Mouse (Mus musculus) hindbrain, embryonic 12.5 days (tissue): ENCODE results near the gene Gm572. TPM values are rescaled to one million over a fixed set of nuclear protein-coding genes. Genes with fewer than 3 reads are reported as not detected.

Source experiments
- ATAC-seq: fragments of 200-750 bp; cut with Nextera tagmentation; 2 replicates; pipeline ENCODE4 v1.8.0; 2017; ENCODE audit warnings: moderate TSS enrichment; ENCODE audit not compliant: low FRiP score
- H3K27ac ChIP-seq: fragments of 300-500 bp; sonication (generic); 2 replicates; pipeline ENCODE4 v1.5.1; 2016; ENCODE audit warnings: mild to moderate bottlenecking
- H3K27me3 ChIP-seq: fragments of 300-500 bp; sonication (generic); 2 replicates; pipeline ENCODE4 v1.6.1; 2016; ENCODE audit warnings: mild to moderate bottlenecking
- H3K36me3 ChIP-seq: fragments of 300-500 bp; sonication (generic); 2 replicates; pipeline ENCODE4 v1.6.1; 2016; ENCODE audit warnings: mild to moderate bottlenecking
- H3K4me1 ChIP-seq: fragments of 300-500 bp; sonication (generic); 2 replicates; pipeline ENCODE4 v1.6.1; 2016
- H3K4me2 ChIP-seq: fragments of 300-500 bp; sonication (generic); replicated peaks from 2 replicates; pipeline ENCODE4 v1.6.1; 2016; ENCODE audit warnings: mild to moderate bottlenecking
- H3K4me3 ChIP-seq: fragments of 300-500 bp; sonication (generic); 2 replicates; pipeline ENCODE4 v1.5.1; 2016; ENCODE audit warnings: mild to moderate bottlenecking
- H3K9ac ChIP-seq: fragments of 300-500 bp; sonication (generic); 2 replicates; pipeline ENCODE4 v1.6.1; 2016; ENCODE audit warnings: mild to moderate bottlenecking, moderate library complexity
- H3K9me3 ChIP-seq: fragments of 300-500 bp; sonication (generic); replicated peaks from 2 replicates; pipeline ENCODE4 v1.6.1; 2016; ENCODE audit warnings: mild to moderate bottlenecking
- WGBS: fragments of 180-500 bp; shearing (Covaris S2); methylation state at CpG from one replicate; pipeline ENCODE4 v1.1.7; 2016; 5-methylcytosine and 5-hydroxymethylcytosine counted together
- polyA plus RNA-seq: library from polyadenylated mRNA; unstranded; fragments of >200 nt; fragmentation: Nextera tagmentation; extraction: Ambion mirVana; gene quantifications from 2 replicates; pipeline ENCODE4 v1.2.1, GENCODE M21; 2016

Gm572 gene
- polyA plus RNA-seq, 1 experiment from 2014 or later: not detected

DNA sequence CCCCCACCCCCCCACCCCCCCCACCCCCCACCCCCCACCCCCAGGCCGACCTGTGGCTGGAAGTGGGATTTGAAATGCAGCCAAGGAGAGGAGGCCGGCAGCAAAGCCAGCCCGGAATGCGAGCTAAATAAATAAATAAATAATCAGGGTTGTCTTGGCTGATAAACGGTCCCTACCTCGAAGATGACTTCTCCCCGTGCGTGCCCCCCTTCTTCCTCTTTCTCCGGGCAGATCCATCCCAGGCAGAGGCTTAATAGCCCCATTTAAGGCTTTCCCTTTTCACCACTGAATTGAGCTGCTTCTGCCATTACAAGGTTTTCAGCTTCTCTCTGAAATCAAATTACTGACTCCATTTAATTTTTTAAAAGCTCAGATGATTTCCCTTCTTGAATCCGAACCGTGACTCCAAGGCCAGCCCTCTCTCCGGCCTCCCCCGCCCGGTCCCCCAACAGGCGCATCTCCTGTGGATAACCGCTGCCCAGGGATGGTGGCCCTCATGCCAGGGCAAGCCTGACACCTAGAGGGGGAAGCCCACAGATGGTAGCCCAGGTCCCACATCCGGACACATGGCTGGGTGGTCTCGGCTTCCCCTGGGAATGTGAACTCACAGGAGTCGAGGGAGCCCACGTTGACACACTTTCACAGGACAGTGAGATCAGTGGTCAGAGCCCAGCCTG is 34.0 kb downstream of the Gm572 start:
- H3K9me3 ChIP-seq: no peaks in the 10 kb centered on the region
- 47% methylated on average over 20 of the region's 20 CpGs for WGBS
- no peaks in the 10 kb centered on the region for H3K36me3 ChIP-seq
- no peak overlapping the region; the same call in 1 of the 2 replicates for H3K9ac ChIP-seq
- 0 out of 2 replicates have a peak overlapping the region, but pooled peaks have one; percentile 7 for H3K27ac ChIP-seq
- no peak overlapping the region for H3K4me2 ChIP-seq
- H3K4me3 ChIP-seq: no peak overlapping the region
- peaks cover 26% of the 10 kb centered on the region for H3K4me1 ChIP-seq
- ATAC-seq: peak; percentile 57; the same call in 1 of the 2 replicates
- H3K27me3 ChIP-seq: peaks cover 8% of the 10 kb centered on the region

DNA sequence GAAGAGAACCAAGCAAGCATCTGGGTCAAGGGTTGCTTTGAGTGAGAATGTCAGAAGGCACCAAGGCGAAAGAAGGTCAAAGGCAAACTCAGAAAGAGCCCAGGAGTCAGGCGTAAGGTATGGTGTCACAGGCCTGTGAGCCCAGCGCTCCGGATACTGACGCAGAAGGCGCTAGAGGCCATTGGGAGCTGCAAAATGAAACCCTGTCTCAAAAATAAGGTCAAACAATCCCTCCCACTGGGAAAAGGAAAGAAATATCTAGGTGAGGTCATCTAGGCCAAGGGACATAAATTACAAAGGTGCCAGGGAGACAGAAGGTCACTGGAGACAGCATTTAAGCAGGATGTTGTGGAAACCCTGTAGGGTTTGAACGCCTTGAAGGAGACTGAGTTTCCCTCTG is 35.0 kb downstream of the Gm572 start:
- Histone ChIP-seq H3K9ac (no peak overlapping the region), H3K4me2 (no peak overlapping the region), H3K9me3 (no peaks in the 10 kb centered on the region), H3K27ac (no peak overlapping the region), H3K36me3 (no peaks in the 10 kb centered on the region), H3K27me3 (peaks cover 8% of the 10 kb centered on the region), H3K4me3 (no peak overlapping the region), H3K4me1 (peaks cover 26% of the 10 kb centered on the region)
- 82% methylated on average over 7 of the region's 7 CpGs for WGBS
- no peak for ATAC-seq

DNA sequence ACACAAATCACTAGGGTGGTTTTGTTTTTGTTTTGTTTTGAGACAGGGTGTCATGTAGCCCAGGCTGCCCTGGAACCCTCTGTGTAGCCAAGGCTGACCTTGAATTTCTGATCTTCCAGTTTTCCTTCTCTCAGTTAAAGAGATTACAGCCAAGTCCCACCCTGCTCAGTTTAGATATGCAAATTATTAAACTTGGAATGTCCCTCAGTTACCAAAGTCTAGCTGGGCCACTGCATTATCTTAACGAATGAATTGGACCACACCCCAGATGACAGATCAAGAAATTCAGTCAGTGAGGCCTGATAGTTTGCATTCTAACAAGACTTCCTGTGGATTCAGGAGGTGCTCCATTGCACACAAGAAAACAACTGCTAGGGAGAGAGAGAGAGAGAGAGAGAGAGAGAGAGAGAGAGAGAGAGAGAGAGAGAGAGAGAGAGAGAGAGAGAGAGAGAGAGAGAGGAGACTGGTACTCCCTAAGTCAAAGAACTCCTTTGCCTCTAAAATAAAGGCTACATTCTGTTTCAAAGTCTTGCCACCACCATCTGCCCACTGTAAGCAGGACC is 37.5 kb downstream of the Gm572 start:
- no peak overlapping the region for H3K4me2 ChIP-seq
- no peak for ATAC-seq
- no peak overlapping the region for H3K4me3 ChIP-seq
- no peaks in the 10 kb centered on the region for H3K9me3 ChIP-seq
- 61% methylated on average over 1 of the region's 1 CpGs for WGBS
- H3K9ac ChIP-seq: no peak overlapping the region
- no peak overlapping the region for H3K27ac ChIP-seq
- H3K36me3 ChIP-seq: no peaks in the 10 kb centered on the region
- peaks cover 22% of the 10 kb centered on the region for H3K4me1 ChIP-seq
- H3K27me3 ChIP-seq: peaks cover 10% of the 10 kb centered on the region; the same call in 1 of the 2 replicates

DNA sequence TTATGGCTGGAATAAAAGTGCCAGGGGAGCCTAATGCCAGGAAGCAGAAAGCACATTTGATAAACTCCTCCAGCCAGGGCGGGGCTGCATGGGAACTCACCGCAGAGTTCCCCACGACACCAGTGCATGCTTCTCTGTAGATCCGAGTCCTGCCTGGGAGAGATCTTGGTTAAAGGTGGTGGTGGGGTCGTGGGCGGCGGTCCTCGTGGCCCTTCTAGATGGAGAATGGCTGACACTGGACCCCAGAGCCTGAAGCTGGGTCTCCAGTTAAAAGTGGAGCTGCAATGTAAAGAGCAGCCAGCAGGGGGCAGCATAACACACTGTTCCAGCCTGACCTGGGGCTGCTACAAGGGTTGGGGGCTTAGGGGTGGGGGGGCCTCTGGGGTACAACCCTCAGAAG is 38.3 kb downstream of the Gm572 start:
- no peak for ATAC-seq

DNA sequence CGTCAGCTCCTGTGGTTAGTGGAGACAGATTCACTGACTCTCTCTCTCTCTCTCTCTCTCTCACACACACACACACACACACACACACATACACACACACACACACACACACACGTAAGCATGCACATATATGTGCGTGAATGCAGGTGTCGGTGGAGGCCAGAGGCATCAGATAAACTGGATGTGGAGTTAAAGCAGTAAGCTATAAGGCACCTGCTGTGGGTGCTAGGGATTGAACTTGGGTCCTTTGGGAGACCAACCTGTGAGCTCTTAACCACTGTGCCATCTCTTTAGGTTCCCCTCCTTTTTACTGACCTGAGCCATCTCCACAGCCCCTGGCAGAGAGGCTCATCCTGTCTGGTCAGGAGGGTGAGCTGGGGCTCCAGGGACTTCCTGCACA is 39.8 kb downstream of the Gm572 start:
- peaks cover 29% of the 10 kb centered on the region for H3K27me3 ChIP-seq
- WGBS: 93% methylated on average over 4 of the region's 4 CpGs

More for the DNA sequence above, 38.3 kb downstream of the Gm572 start:
- Histone ChIP-seq H3K4me2 (no peak overlapping the region), H3K9me3 (no peaks in the 10 kb centered on the region), H3K36me3 (no peaks in the 10 kb centered on the region), H3K27ac (no peak overlapping the region), H3K27me3 (peaks cover 15% of the 10 kb centered on the region), H3K4me1 (peaks cover 20% of the 10 kb centered on the region), H3K4me3 (no peak overlapping the region), H3K9ac (no peak overlapping the region)
- WGBS: 23% methylated on average over 8 of the region's 8 CpGs

DNA sequence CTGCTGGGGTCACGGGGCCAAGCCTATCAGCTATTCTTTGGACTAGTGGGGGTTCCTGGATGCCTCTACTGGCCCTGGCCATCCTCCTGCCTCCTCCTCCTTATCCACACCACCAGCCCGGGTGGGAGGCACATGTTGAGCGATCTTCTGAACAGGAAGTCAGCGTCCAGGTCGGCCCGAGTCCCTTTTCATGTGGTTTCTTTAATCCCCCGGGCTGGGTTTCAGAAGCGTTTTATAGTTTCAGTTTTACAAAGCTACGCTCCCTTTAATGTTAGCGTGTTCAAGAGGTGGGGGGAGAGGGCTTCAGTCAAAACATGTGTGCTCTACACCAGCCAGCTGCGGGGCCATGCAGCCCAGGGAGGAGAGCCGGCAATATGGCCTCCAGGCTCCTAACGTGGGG is 40.4 kb downstream of the Gm572 start:
- WGBS: 65% methylated on average over 13 of the region's 13 CpGs
- Histone ChIP-seq H3K27me3 (peaks cover 29% of the 10 kb centered on the region), H3K4me1 (peaks cover 19% of the 10 kb centered on the region)

More for the DNA sequence above, 39.8 kb downstream of the Gm572 start:
- Histone ChIP-seq H3K9me3 (no peaks in the 10 kb centered on the region), H3K4me1 (peaks cover 14% of the 10 kb centered on the region), H3K27ac (no peak overlapping the region), H3K36me3 (no peaks in the 10 kb centered on the region), H3K4me3 (no peak overlapping the region), H3K9ac (no peak overlapping the region), H3K4me2 (no peak overlapping the region)
- no peak for ATAC-seq

DNA sequence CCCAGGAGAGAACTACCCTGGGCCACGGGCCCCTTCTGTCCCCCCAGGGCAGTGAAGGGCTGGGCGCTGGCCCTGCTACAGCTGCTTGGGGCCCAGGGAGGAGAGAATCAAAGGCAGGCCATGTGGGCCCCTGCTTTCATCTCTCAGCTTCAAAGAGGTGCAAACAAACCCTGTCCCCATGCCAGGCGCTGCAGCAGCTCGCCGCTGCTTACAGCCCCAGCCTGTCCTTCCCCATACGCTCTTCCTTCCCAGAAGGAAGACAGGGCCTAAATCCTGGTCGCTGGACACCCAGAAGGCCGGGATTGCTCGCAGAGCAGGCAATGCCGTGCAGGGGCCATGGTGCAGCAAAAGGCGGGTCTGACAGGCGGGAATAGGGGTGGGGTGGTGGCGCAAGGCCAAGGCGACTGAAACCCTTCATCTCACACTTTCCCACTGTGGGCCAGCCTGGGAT is 43.4 kb downstream of the Gm572 start:
- Histone ChIP-seq H3K27ac (0 out of 2 replicates have a peak overlapping the region, but pooled peaks have one; percentile 35), H3K9ac (peak overlapping the region; percentile 27; the same call in 1 of the 2 replicates), H3K4me2 (no peak overlapping the region), H3K4me3 (no peak overlapping the region), H3K9me3 (no peaks in the 10 kb centered on the region), H3K36me3 (no peaks in the 10 kb centered on the region), H3K4me1 (peaks cover 19% of the 10 kb centered on the region; the same call in 1 of the 2 replicates), H3K27me3 (peaks cover 32% of the 10 kb centered on the region)
- ATAC-seq: no peak
- WGBS: 37% methylated on average over 14 of the region's 14 CpGs

More for the DNA sequence above, 40.4 kb downstream of the Gm572 start:
- Histone ChIP-seq H3K9ac (no peak overlapping the region), H3K4me2 (no peak overlapping the region), H3K36me3 (no peaks in the 10 kb centered on the region), H3K9me3 (no peaks in the 10 kb centered on the region), H3K4me3 (no peak overlapping the region), H3K27ac (no peak overlapping the region)
- no peak for ATAC-seq

DNA sequence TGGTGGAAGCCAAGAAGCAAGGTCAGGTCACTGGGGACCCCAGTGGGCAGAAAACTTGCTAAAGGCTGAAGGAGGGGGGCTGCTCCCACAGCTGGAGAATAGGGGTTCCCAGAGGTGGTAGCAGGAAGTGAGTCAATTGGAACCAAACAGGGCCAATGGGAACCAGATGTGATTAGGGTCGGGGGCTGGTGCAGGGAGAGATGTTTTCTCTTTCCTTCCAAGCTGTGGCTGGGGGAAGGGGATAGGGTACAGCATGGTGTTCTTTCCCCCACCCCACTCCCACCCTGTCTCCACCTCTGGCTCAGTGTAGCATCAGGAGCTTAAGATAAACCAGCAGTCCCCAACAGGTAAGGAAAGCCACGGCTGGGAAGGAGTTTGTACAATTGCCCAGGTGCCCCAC is 45.0 kb downstream of the Gm572 start:
- H3K4me1 ChIP-seq: peaks cover 17% of the 10 kb centered on the region; the same call in 1 of the 2 replicates
- H3K36me3 ChIP-seq: no peaks in the 10 kb centered on the region
- H3K9ac ChIP-seq: no peak overlapping the region
- H3K27me3 ChIP-seq: peaks cover 32% of the 10 kb centered on the region
- H3K4me2 ChIP-seq: no peak overlapping the region
- WGBS: 63% methylated on average over 2 of the region's 2 CpGs
- H3K4me3 ChIP-seq: no peak overlapping the region
- no peaks in the 10 kb centered on the region for H3K9me3 ChIP-seq
- ATAC-seq: no peak
- no peak overlapping the region for H3K27ac ChIP-seq

DNA sequence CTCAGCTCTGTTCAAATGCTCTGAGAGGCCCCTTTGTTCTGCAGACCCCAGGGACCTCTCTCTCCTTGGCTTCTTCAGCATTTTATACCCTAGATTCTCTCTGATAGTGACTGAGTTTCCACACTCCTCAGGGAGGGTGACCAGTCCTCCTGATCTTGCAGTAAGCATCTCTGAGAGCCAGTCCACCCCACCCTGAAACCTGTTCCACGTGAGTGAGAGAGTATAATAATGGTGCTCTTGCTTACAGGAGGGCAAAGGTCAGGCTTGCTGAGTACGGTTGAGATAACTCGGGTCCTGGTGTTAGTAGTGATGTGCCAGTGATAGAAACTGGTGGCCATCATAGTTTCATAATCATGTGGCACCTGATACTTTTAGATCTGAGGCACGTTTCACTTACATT is 48.1 kb downstream of the Gm572 start:
- H3K36me3 ChIP-seq: no peaks in the 10 kb centered on the region
- H3K27me3 ChIP-seq: peaks cover 19% of the 10 kb centered on the region; the same call in 1 of the 2 replicates
- H3K4me1 ChIP-seq: peaks cover 17% of the 10 kb centered on the region; the same call in 1 of the 2 replicates
- no peaks in the 10 kb centered on the region for H3K9me3 ChIP-seq
- H3K4me3 ChIP-seq: no peak overlapping the region
- H3K9ac ChIP-seq: no peak overlapping the region
- H3K27ac ChIP-seq: no peak overlapping the region
- 71% methylated on average over 4 of the region's 4 CpGs for WGBS
- H3K4me2 ChIP-seq: no peak overlapping the region
- ATAC-seq: no peak

DNA sequence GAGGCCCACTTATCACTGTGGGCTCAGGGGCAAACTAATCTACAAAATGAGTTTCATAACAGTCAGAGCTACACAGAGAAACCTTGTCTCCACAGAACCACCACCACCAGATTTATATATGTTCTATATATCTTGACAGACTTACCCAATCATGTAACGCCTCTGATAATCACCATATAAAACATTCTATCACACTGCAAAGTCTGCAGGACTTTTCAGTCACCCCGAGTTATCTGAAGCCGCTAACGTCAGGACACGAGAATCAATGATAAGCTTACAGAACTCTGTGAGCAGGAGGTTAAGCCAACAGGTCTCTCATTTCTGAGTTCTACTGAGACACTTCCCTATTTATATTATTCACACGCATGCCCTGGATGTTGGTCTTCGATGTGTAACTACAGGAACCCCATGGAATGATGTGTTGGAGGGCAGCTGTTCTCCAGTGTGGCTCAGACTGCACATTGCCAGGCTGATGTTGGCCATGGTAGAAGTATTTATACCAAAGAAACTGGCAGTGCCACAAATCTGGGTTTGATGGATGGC is 50.4 kb downstream of the Gm572 start:
- 0 out of 2 replicates have a peak, but pooled peaks cover 3% of the 10 kb centered on the region for H3K27me3 ChIP-seq
- no peak overlapping the region for H3K27ac ChIP-seq
- no peaks in the 10 kb centered on the region for H3K36me3 ChIP-seq
- H3K4me3 ChIP-seq: no peak overlapping the region
- no peak overlapping the region for H3K4me2 ChIP-seq
- no peak for ATAC-seq
- H3K9ac ChIP-seq: no peak overlapping the region
- WGBS: 95% methylated on average over 7 of the region's 7 CpGs
- H3K4me1 ChIP-seq: peaks cover 4% of the 10 kb centered on the region; the same call in 1 of the 2 replicates
- H3K9me3 ChIP-seq: no peaks in the 10 kb centered on the region

DNA sequence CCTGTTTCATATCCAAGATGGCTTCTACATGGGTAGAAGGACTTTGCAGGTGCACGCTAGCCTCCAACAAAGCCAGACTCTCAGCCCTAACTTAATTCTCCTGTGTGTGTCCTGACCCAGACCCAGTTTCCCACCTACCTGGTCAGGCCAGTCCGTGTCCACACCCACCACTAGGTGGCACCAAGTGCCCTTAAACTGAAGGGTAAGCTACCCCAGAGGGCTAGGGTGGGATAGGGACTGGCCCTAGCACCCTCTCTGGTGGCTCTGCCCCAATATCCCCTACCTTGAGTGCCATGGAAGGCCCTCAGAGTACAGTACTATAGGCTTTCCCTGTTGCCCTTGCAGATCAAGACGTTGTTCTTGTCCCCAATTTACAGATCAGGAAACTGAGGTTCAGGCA is 61.6 kb downstream of the Gm572 start:
- peaks cover 23% of the 10 kb centered on the region for H3K27me3 ChIP-seq

DNA sequence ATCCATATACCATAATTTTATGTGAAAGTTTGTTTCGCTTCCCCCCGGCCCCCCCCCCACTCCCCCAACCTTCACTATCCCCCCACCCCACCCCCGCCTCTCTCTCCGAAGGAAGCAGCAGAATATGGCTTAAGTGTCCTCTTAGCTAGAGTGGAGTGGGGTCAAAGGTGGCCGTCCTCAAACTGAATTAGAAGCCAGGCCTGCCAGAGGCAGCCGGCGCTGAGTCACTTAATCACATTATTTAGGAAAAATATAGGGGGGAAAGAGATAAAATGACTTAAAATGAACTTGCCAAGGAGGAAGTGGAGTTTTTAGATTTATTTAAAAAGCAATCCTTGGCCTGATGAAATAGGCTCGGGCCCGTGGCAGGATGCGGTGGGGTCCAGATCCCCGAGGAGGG is 65.7 kb downstream of the Gm572 start:
- no peaks in the 10 kb centered on the region for H3K9me3 ChIP-seq
- WGBS: 45% methylated on average over 11 of the region's 11 CpGs
- H3K4me1 ChIP-seq: peaks cover 47% of the 10 kb centered on the region
- H3K9ac ChIP-seq: no peak overlapping the region
- no peaks in the 10 kb centered on the region for H3K36me3 ChIP-seq
- H3K4me2 ChIP-seq: no peak overlapping the region
- H3K27me3 ChIP-seq: peaks cover 20% of the 10 kb centered on the region
- H3K27ac ChIP-seq: no peak overlapping the region
- ATAC-seq: no peak
- no peak overlapping the region for H3K4me3 ChIP-seq

More for the DNA sequence above, 61.6 kb downstream of the Gm572 start:
- no peak overlapping the region for H3K27ac ChIP-seq
- H3K9ac ChIP-seq: no peak overlapping the region
- no peak for ATAC-seq
- H3K4me2 ChIP-seq: no peak overlapping the region
- no peak overlapping the region for H3K4me3 ChIP-seq
- H3K36me3 ChIP-seq: no peaks in the 10 kb centered on the region
- no peaks in the 10 kb centered on the region for H3K9me3 ChIP-seq
- peaks cover 16% of the 10 kb centered on the region for H3K4me1 ChIP-seq
- WGBS: 44% methylated on average over 3 of the region's 3 CpGs
